Mouse (Mus musculus) erythroid progenitor cell, adult 5-6 weeks (primary cell): ENCODE results near the gene Hist1h2bg. TPM values are rescaled to one million over a fixed set of nuclear protein-coding genes. Genes with fewer than 3 reads are reported as not detected.
A peak's percentile ranks its signal among the peaks of the same experiment; 100 is the strongest.

ENCODE experiments used
- ATAC-seq: replicated peaks from 2 replicates; pipeline ENCODE4 v1.8.0; 2016; ENCODE audit warnings: moderate number of reproducible peaks, mild to moderate bottlenecking, moderate TSS enrichment, inconsistent platforms; ENCODE audit not compliant: poor library complexity, low FRiP score, severe bottlenecking
- total RNA-seq, 2 experiments: library from RNA; stranded (forward) in 1 of 2; stranded (reverse) in 1 of 2; fragments of 150-400 nt in 1 of 2; fragments of 186-747, 209-891 nt in 1 of 2; gene quantifications; 2 replicates each; pipeline versions ENCODE4 v1.2.3 to v1.2.4; 2015 to 2017; ENCODE audit warnings: low replicate concordance in 2 of 2

Gene Hist1h2bg
- total RNA-seq, 2 experiments from 2014 or later = 851 to 3,057 TPM

GRCm38 (mm10) chr13:23605052-23605451 is 33.9 kb downstream of the Hist1h2bg start:
- ATAC-seq = no peak

GRCm38 (mm10) chr13:23609209-23609608 is 38.0 kb downstream of the Hist1h2bg start:
- ATAC-seq = peak; percentile 99

- ATAC-seq = 0 out of 2 replicates have a peak, but pooled peaks have one; percentile 32
Observed at GRCm38 (mm10) chr13:23609844-23610243, 38.6 kb downstream of the Hist1h2bg start.

DNA sequence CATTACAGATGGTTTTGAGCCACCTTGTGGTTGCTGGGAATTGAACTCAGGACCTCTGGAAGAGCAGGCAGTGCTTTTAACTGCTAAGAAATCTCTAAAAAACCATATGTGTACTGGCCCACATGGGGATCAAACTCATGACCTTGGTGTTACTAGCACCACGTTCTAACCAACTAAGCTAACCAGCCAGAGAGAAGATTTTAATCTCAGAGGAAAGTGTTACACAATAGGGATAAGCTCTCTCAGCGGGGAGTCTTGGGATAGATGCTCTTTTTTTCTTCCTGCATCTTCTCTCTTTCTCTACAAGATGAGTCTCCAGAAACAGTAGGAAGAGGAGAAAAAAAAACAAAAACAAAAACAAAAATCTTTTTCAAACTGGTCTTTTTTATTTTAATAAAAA is 39.2 kb downstream of the Hist1h2bg start:
- no peak for ATAC-seq

- no peak for ATAC-seq
Observed at GRCm38 (mm10) chr13:23611638-23612037, 40.4 kb downstream of the Hist1h2bg start.

DNA sequence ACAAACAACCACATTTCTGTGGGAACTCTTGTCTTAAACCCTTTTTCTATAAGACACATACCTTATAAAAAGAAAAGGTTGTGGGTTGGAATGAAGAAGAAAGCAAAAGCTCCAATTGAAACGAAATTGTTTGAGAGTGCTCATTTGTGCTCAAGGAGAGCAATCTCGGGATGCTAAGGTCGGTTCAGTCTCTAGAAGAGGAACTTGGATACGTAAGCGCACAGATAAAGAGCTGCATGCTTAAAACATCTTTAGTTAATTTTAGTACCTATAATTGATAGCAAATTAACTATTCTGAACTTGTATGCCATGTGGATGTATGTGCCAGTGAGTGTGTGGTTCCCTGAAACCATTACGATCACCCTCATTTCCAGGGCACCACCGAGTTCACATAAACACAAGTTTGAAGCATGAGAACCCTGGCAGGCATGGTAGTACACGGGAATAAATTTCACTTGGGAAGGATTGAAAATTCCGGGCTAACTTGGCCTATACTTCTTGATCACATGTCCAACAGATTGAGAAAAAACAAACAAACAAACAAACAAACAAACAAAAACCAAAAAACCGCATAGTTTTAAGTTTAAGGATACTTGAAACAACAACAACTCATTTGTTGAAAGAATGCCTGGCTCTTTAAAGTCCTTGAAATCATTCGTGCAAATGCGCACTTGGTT is 49.0 kb downstream of the Hist1h2bg start:
- ATAC-seq = no peak

- peak; percentile 75 for ATAC-seq
Observed at GRCm38 (mm10) chr13:23620733-23621531, 49.7 kb downstream of the Hist1h2bg start, which contains the start of gene Hist1h2be. TSS of gene Hist1h2be (minus strand) at chr13:23621124.

Other genes with a start within 250 kb of the Hist1h2bg start
Only the 30 nearest of the 35 such genes appear.
- 1.1 and 2.1 TPM in 2 replicates for gene Abt1, start 147.5 kb upstream of the Hist1h2bg start, total RNA-seq (2015; ENCODE audit: low replicate concordance)
- 1.3 and 1.6 TPM in 2 replicates for gene Abt1, start 147.5 kb upstream of the Hist1h2bg start, total RNA-seq (2017; ENCODE audit: low replicate concordance)
- gene Btn1a1, start 105.5 kb upstream of the Hist1h2bg start, total RNA-seq (2015; ENCODE audit: low replicate concordance) = 1.4 and 4.2 TPM in 2 replicates
- 0.90 and 1.4 TPM in 2 replicates for gene Btn1a1, start 105.5 kb upstream of the Hist1h2bg start, total RNA-seq (2017; ENCODE audit: low replicate concordance)
- gene Btn2a2, start 82.5 kb upstream of the Hist1h2bg start, total RNA-seq (2015; ENCODE audit: low replicate concordance) = not detected in 2 replicates
- not detected in 2 replicates for gene Btn2a2, start 82.5 kb upstream of the Hist1h2bg start, total RNA-seq (2017; ENCODE audit: low replicate concordance)
- 323 and 492 TPM in 2 replicates for gene Hist1h4h, start 40.3 kb upstream of the Hist1h2bg start, total RNA-seq (2015; ENCODE audit: low replicate concordance)
- 3,110 and 3,215 TPM in 2 replicates for gene Hist1h4h, start 40.3 kb upstream of the Hist1h2bg start, total RNA-seq (2017; ENCODE audit: low replicate concordance)
- gene Hist1h2af, start 37.5 kb upstream of the Hist1h2bg start, total RNA-seq (2015; ENCODE audit: low replicate concordance) = 180 and 320 TPM in 2 replicates
- gene Hist1h2af, start 37.5 kb upstream of the Hist1h2bg start, total RNA-seq (2017; ENCODE audit: low replicate concordance) = 7,936 and 7,993 TPM in 2 replicates
- gene Hist1h3g, start 36.0 kb upstream of the Hist1h2bg start, total RNA-seq (2015; ENCODE audit: low replicate concordance) = 573 TPM in 2 replicates
- 250 and 889 TPM in 2 replicates for gene Hist1h3g, start 36.0 kb upstream of the Hist1h2bg start, total RNA-seq (2017; ENCODE audit: low replicate concordance)
- 90.1 and 113 TPM in 2 replicates for gene Hist1h2bh, start 28.0 kb upstream of the Hist1h2bg start, total RNA-seq (2015; ENCODE audit: low replicate concordance)
- gene Hist1h2bh, start 28.0 kb upstream of the Hist1h2bg start, total RNA-seq (2017; ENCODE audit: low replicate concordance) = 325 and 367 TPM in 2 replicates
- 145 and 158 TPM in 2 replicates for gene Hist1h3f, start 27.3 kb upstream of the Hist1h2bg start, total RNA-seq (2015; ENCODE audit: low replicate concordance)
- gene Hist1h3f, start 27.3 kb upstream of the Hist1h2bg start, total RNA-seq (2017; ENCODE audit: low replicate concordance) = 262 and 310 TPM in 2 replicates
- gene Hist1h4f, start 19.7 kb upstream of the Hist1h2bg start, total RNA-seq (2015; ENCODE audit: low replicate concordance) = 838 and 1,105 TPM in 2 replicates
- gene Hist1h4f, start 19.7 kb upstream of the Hist1h2bg start, total RNA-seq (2017; ENCODE audit: low replicate concordance) = 7,675 and 12,079 TPM in 2 replicates
- 59.1 and 59.8 TPM in 2 replicates for gene Hist1h1d, start 18.1 kb upstream of the Hist1h2bg start, total RNA-seq (2015; ENCODE audit: low replicate concordance)
- 587 and 674 TPM in 2 replicates for gene Hist1h1d, start 18.1 kb upstream of the Hist1h2bg start, total RNA-seq (2017; ENCODE audit: low replicate concordance)
- 238 and 264 TPM in 2 replicates for gene Hist1h3e, start 9.0 kb upstream of the Hist1h2bg start, total RNA-seq (2015; ENCODE audit: low replicate concordance)
- gene Hist1h3e, start 9.0 kb upstream of the Hist1h2bg start, total RNA-seq (2017; ENCODE audit: low replicate concordance) = 387 and 422 TPM in 2 replicates
- gene Hist1h2ae, start 176 bp upstream of the Hist1h2bg start, total RNA-seq (2015; ENCODE audit: low replicate concordance) = 4.2 and 33.5 TPM in 2 replicates
- gene Hist1h2ae, start 176 bp upstream of the Hist1h2bg start, total RNA-seq (2017; ENCODE audit: low replicate concordance) = 1,390 and 1,464 TPM in 2 replicates
- 1,210 and 1,460 TPM in 2 replicates for gene Hist1h2bf, start 2.8 kb downstream of the Hist1h2bg start, total RNA-seq (2015; ENCODE audit: low replicate concordance)
- gene Hist1h2bf, start 2.8 kb downstream of the Hist1h2bg start, total RNA-seq (2017; ENCODE audit: low replicate concordance) = 1,557 and 1,840 TPM in 2 replicates
- gene Hist1h2ad, start 3.0 kb downstream of the Hist1h2bg start, total RNA-seq (2015; ENCODE audit: low replicate concordance) = 9.0 and 15.1 TPM in 2 replicates
- 2,771 and 6,356 TPM in 2 replicates for gene Hist1h2ad, start 3.0 kb downstream of the Hist1h2bg start, total RNA-seq (2017; ENCODE audit: low replicate concordance)
- gene Hist1h3d, start 4.4 kb downstream of the Hist1h2bg start, total RNA-seq (2015; ENCODE audit: low replicate concordance) = 379 and 393 TPM in 2 replicates
- 236 and 363 TPM in 2 replicates for gene Hist1h3d, start 4.4 kb downstream of the Hist1h2bg start, total RNA-seq (2017; ENCODE audit: low replicate concordance)
- 1,614 and 1,995 TPM in 2 replicates for gene Hist1h4d, start 10.2 kb downstream of the Hist1h2bg start, total RNA-seq (2015; ENCODE audit: low replicate concordance)
- 2,133 and 2,242 TPM in 2 replicates for gene Hist1h4d, start 10.2 kb downstream of the Hist1h2bg start, total RNA-seq (2017; ENCODE audit: low replicate concordance)
- 39.8 and 50.1 TPM in 2 replicates for gene Hist1h2be, start 49.7 kb downstream of the Hist1h2bg start, total RNA-seq (2015; ENCODE audit: low replicate concordance)
- 202 and 281 TPM in 2 replicates for gene Hist1h2be, start 49.7 kb downstream of the Hist1h2bg start, total RNA-seq (2017; ENCODE audit: low replicate concordance)
- gene Hist1h1e, start 51.2 kb downstream of the Hist1h2bg start, total RNA-seq (2015; ENCODE audit: low replicate concordance) = 1,339 and 1,610 TPM in 2 replicates
- gene Hist1h1e, start 51.2 kb downstream of the Hist1h2bg start, total RNA-seq (2017; ENCODE audit: low replicate concordance) = 1,649 and 1,886 TPM in 2 replicates
- 7.5 and 8.3 TPM in 2 replicates for gene Hist1h2ac, start 112.6 kb downstream of the Hist1h2bg start, total RNA-seq (2015; ENCODE audit: low replicate concordance)
- 152 and 187 TPM in 2 replicates for gene Hist1h2ac, start 112.6 kb downstream of the Hist1h2bg start, total RNA-seq (2017; ENCODE audit: low replicate concordance)
- 84.3 and 136 TPM in 2 replicates for gene Hist1h2bc, start 112.8 kb downstream of the Hist1h2bg start, total RNA-seq (2015; ENCODE audit: low replicate concordance)
- gene Hist1h2bc, start 112.8 kb downstream of the Hist1h2bg start, total RNA-seq (2017; ENCODE audit: low replicate concordance) = 401 and 556 TPM in 2 replicates
- 2.2 TPM in 1 of 2 replicates, not detected in the other for gene Hist1h1t, start 124.4 kb downstream of the Hist1h2bg start, total RNA-seq (2015; ENCODE audit: low replicate concordance)
- gene Hist1h1t, start 124.4 kb downstream of the Hist1h2bg start, total RNA-seq (2017; ENCODE audit: low replicate concordance) = 3.5 and 8.2 TPM in 2 replicates
- gene Hist1h4c, start 127.1 kb downstream of the Hist1h2bg start, total RNA-seq (2015; ENCODE audit: low replicate concordance) = 225 and 268 TPM in 2 replicates
- 667 and 1,084 TPM in 2 replicates for gene Hist1h4c, start 127.1 kb downstream of the Hist1h2bg start, total RNA-seq (2017; ENCODE audit: low replicate concordance)
- gene Hfe, start 139.5 kb downstream of the Hist1h2bg start, total RNA-seq (2015; ENCODE audit: low replicate concordance) = 7.5 and 14.1 TPM in 2 replicates
- 0.77 and 2.2 TPM in 2 replicates for gene Hfe, start 139.5 kb downstream of the Hist1h2bg start, total RNA-seq (2017; ENCODE audit: low replicate concordance)
- gene Hist1h1c, start 167.4 kb downstream of the Hist1h2bg start, total RNA-seq (2015; ENCODE audit: low replicate concordance) = 527 and 533 TPM in 2 replicates
- gene Hist1h1c, start 167.4 kb downstream of the Hist1h2bg start, total RNA-seq (2017; ENCODE audit: low replicate concordance) = 3,859 and 4,708 TPM in 2 replicates
- 412 and 474 TPM in 2 replicates for gene Hist1h3c, start 174.2 kb downstream of the Hist1h2bg start, total RNA-seq (2015; ENCODE audit: low replicate concordance)
- gene Hist1h3c, start 174.2 kb downstream of the Hist1h2bg start, total RNA-seq (2017; ENCODE audit: low replicate concordance) = 1,335 and 2,217 TPM in 2 replicates
- gene Hist1h2bb, start 175.3 kb downstream of the Hist1h2bg start, total RNA-seq (2015; ENCODE audit: low replicate concordance) = 856 and 1,017 TPM in 2 replicates
- gene Hist1h2bb, start 175.3 kb downstream of the Hist1h2bg start, total RNA-seq (2017; ENCODE audit: low replicate concordance) = 7,682 and 13,399 TPM in 2 replicates
- 222 and 372 TPM in 2 replicates for gene Hist1h2ab, start 179.7 kb downstream of the Hist1h2bg start, total RNA-seq (2015; ENCODE audit: low replicate concordance)
- gene Hist1h2ab, start 179.7 kb downstream of the Hist1h2bg start, total RNA-seq (2017; ENCODE audit: low replicate concordance) = 5,516 and 10,292 TPM in 2 replicates
- 1,233 and 1,450 TPM in 2 replicates for gene Hist1h3b, start 180.9 kb downstream of the Hist1h2bg start, total RNA-seq (2015; ENCODE audit: low replicate concordance)
- gene Hist1h3b, start 180.9 kb downstream of the Hist1h2bg start, total RNA-seq (2017; ENCODE audit: low replicate concordance) = 1,686 and 1,833 TPM in 2 replicates
- gene Hist1h4b, start 185.6 kb downstream of the Hist1h2bg start, total RNA-seq (2015; ENCODE audit: low replicate concordance) = 331 and 380 TPM in 2 replicates
- 1,134 and 2,811 TPM in 2 replicates for gene Hist1h4b, start 185.6 kb downstream of the Hist1h2bg start, total RNA-seq (2017; ENCODE audit: low replicate concordance)
- 142 and 188 TPM in 2 replicates for gene Hist1h4a, start 189.8 kb downstream of the Hist1h2bg start, total RNA-seq (2015; ENCODE audit: low replicate concordance)
- gene Hist1h4a, start 189.8 kb downstream of the Hist1h2bg start, total RNA-seq (2017; ENCODE audit: low replicate concordance) = 706 and 1,369 TPM in 2 replicates